Mouse (Mus musculus) CH12.LX (cell line): ENCODE measurements around the gene Itpr1. TPM values are rescaled to one million over a fixed set of nuclear protein-coding genes. Genes with fewer than 3 reads are reported as not detected.
A peak's percentile ranks its signal among the peaks of the same experiment; 100 is the strongest.

ENCODE experiments used
- DNase-seq: peaks from one replicate; pipeline ENCODE4 v3.0.0-alpha.2; 2013; ENCODE audit errors: extremely low read depth
- H3K27ac ChIP-seq: 2 replicates; pipeline ENCODE4 v1.5.1; 2012; ENCODE audit warnings: low read depth, mild to moderate bottlenecking, control low read depth, moderate library complexity; ENCODE audit not compliant: insufficient read depth
- H3K27me3 ChIP-seq: replicated peaks from 2 replicates; pipeline ENCODE3; 2012; ENCODE audit warnings: inconsistent platforms
- H3K36me3 ChIP-seq, 2 experiments: replicated peaks in 1 of 2; 2 replicates each; pipeline versions ENCODE3 to v1.6.1; 2012; ENCODE audit warnings: inconsistent platforms in 1 of 2, low read length in 1 of 2, mild to moderate bottlenecking in 1 of 2, mixed read lengths in 1 of 2, moderate library complexity in 1 of 2; ENCODE audit not compliant: control insufficient read depth in 1 of 2, insufficient read depth in 1 of 2
- H3K4me1 ChIP-seq, 2 experiments: 2 replicates each; pipeline ENCODE4 v1.6.1; 2012; ENCODE audit warnings: inconsistent platforms in 1 of 2, moderate library complexity in 1 of 2; ENCODE audit not compliant: insufficient read depth in 2 of 2, control insufficient read depth in 1 of 2
- H3K4me2 ChIP-seq: 2 replicates; pipeline ENCODE4 v1.6.1; 2012; ENCODE audit warnings: low read depth, mild to moderate bottlenecking, control low read depth; ENCODE audit not compliant: poor library complexity, insufficient read depth, severe bottlenecking
- H3K4me3 ChIP-seq, 3 experiments: fragments of 150-350 bp in 1 of 3; sonication (generic) in 1 of 3; replicated peaks in 1 of 3; 2 replicates each; pipeline versions ENCODE3 to v1.5.1; 2011 to 2012; ENCODE audit warnings: low read depth in 2 of 3, low read length in 2 of 3, mild to moderate bottlenecking in 2 of 3, moderate library complexity in 2 of 3, control low read depth in 1 of 3, improper control_type of control experiment in 1 of 3, inconsistent platforms in 1 of 3, mixed read lengths in 1 of 3; ENCODE audit not compliant: poor library complexity in 1 of 3
- H3K79me2 ChIP-seq: replicated peaks from 2 replicates; pipeline ENCODE4 v1.6.1; 2012; ENCODE audit warnings: mild to moderate bottlenecking, moderate library complexity; ENCODE audit not compliant: control insufficient read depth, poor library complexity, insufficient read depth, severe bottlenecking; ENCODE audit errors: extremely low read depth
- H3K9ac ChIP-seq: 2 replicates; pipeline ENCODE4 v1.6.1; 2012; ENCODE audit warnings: low read depth, mild to moderate bottlenecking, control low read depth, moderate library complexity; ENCODE audit not compliant: insufficient read depth
- H3K9me3 ChIP-seq: replicated peaks from 2 replicates; pipeline ENCODE3; 2012; ENCODE audit warnings: low read length, inconsistent platforms, mixed read lengths
- BHLHE40 ChIP-seq: IDR thresholded peaks from 2 replicates; pipeline ENCODE4 v1.6.1; 2011; ENCODE audit warnings: mild to moderate bottlenecking, low read depth, low read length, improper control_type of control experiment
- CTCF ChIP-seq, 2 experiments: IDR thresholded peaks in 1 of 2; conservative IDR thresholded peaks in 1 of 2; 2 replicates each; pipeline ENCODE4 v1.5.1; 2011 to 2012; ENCODE audit warnings: low read depth in 2 of 2, low read length in 2 of 2, improper control_type of control experiment in 1 of 2, inconsistent platforms in 1 of 2, mild to moderate bottlenecking in 1 of 2, moderate library complexity in 1 of 2
- ETS1 ChIP-seq: conservative IDR thresholded peaks from 2 replicates; pipeline ENCODE4 v1.6.1; 2012; ENCODE audit warnings: low read depth, mild to moderate bottlenecking, inconsistent platforms, low read length, improper control_type of control experiment, moderate library complexity
- HCFC1 ChIP-seq: IDR thresholded peaks from 2 replicates; pipeline ENCODE4 v1.6.1; 2012; ENCODE audit warnings: low read depth, mild to moderate bottlenecking, inconsistent platforms, low read length, improper control_type of control experiment
- IRF4 ChIP-seq: IDR thresholded peaks from 2 replicates; pipeline ENCODE4 v1.6.1; 2014; ENCODE audit warnings: low read depth, mild to moderate bottlenecking, inconsistent platforms, low read length, improper control_type of control experiment
- JUND ChIP-seq: conservative IDR thresholded peaks from 2 replicates; pipeline ENCODE4 v1.6.1; 2011; ENCODE audit warnings: low read depth, low read length, improper control_type of control experiment
- MAFK ChIP-seq: IDR thresholded peaks from 2 replicates; pipeline ENCODE4 v1.6.1; 2011; ENCODE audit warnings: low read length, improper control_type of control experiment; ENCODE audit not compliant: insufficient replicate concordance
- MEF2A ChIP-seq: IDR thresholded peaks from 2 replicates; pipeline ENCODE4 v1.6.1; 2014; ENCODE audit warnings: low read depth, mild to moderate bottlenecking, inconsistent platforms, low read length, improper control_type of control experiment, borderline replicate concordance
- NELFE ChIP-seq: IDR thresholded peaks from 2 replicates; pipeline ENCODE4 v1.6.1; 2011; ENCODE audit warnings: low read depth, low read length, improper control_type of control experiment
- NRF1 ChIP-seq: IDR thresholded peaks from 2 replicates; pipeline ENCODE4 v1.6.1; 2014; ENCODE audit warnings: low read depth, mild to moderate bottlenecking, inconsistent platforms, low read length, improper control_type of control experiment, moderate library complexity
- PAX5 ChIP-seq: IDR thresholded peaks from 2 replicates; pipeline ENCODE4 v1.6.1; 2012; ENCODE audit warnings: low read length, inconsistent platforms, mixed read lengths
- RAD21 ChIP-seq: IDR thresholded peaks from 2 replicates; pipeline ENCODE4 v1.6.1; 2011; ENCODE audit warnings: low read depth, mild to moderate bottlenecking, low read length, improper control_type of control experiment, moderate library complexity
- RCOR1 ChIP-seq: conservative IDR thresholded peaks from 2 replicates; pipeline ENCODE4 v1.6.1; 2012; ENCODE audit warnings: low read depth, mild to moderate bottlenecking, inconsistent platforms, low read length, improper control_type of control experiment
- SMC3 ChIP-seq: IDR thresholded peaks from 2 replicates; pipeline ENCODE4 v1.6.1; 2011; ENCODE audit warnings: low read depth, low read length, improper control_type of control experiment
- TBP ChIP-seq: conservative IDR thresholded peaks from 2 replicates; pipeline ENCODE4 v1.6.1; 2011; ENCODE audit warnings: low read depth, low read length, improper control_type of control experiment
- UBTF ChIP-seq: IDR thresholded peaks from 2 replicates; pipeline ENCODE4 v1.6.1; 2012; ENCODE audit warnings: low read depth, mild to moderate bottlenecking, inconsistent platforms, low read length, improper control_type of control experiment, moderate library complexity
- USF2 ChIP-seq: conservative IDR thresholded peaks from 2 replicates; pipeline ENCODE4 v1.6.1; 2011; ENCODE audit warnings: low read depth, low read length, improper control_type of control experiment
- ZKSCAN1 ChIP-seq: IDR thresholded peaks from 2 replicates; pipeline ENCODE4 v1.6.1; 2012; ENCODE audit warnings: low read depth, inconsistent platforms, low read length, improper control_type of control experiment, borderline replicate concordance
- dilution Hi-C: fragments of 300-500 bp; cut with MboI; formaldehyde crosslinking; loops from 2 replicates; pipeline ENCODE4 v1.14.3; 2020; ENCODE audit warnings: low sequenced_read_pairs; ENCODE audit not compliant: extremely low pct_unique_long_range_greater_than_20kb, extremely low pct_ligation_motif_present
- in situ Hi-C: fragments of 300-500 bp; cut with MboI; formaldehyde crosslinking; loops from 3 replicates; pipeline ENCODE4 v1.14.3; 2019; ENCODE audit warnings: low sequenced_read_pairs, low pct_ligation_motif_present, low pct_unique_long_range_greater_than_20kb, mixed read lengths
- polyA plus RNA-seq: library from polyadenylated mRNA; unstranded; fragments of >175 nt; gene quantifications from 2 replicates; pipeline ENCODE4 v1.2.1, GENCODE M21; 2012; ENCODE audit warnings: low read depth; ENCODE audit not compliant: insufficient read length
- total RNA-seq, 2 experiments: library from RNA; depleted of rRNA; stranded (reverse); fragments of 300-350 nt in 1 of 2; fragments of >200 nt in 1 of 2; gene quantifications; 2 replicates each; pipeline ENCODE4 v1.2.3; 2012 to 2014

The Itpr1 gene
- total and polyA plus RNA-seq, 3 experiments, result 42.8 to 73.1 (median 53.4) TPM

- Histone ChIP-seq H3K79me2 (no peaks in the 10 kb centered on the region), H3K27ac (no peak overlapping the region), H3K9ac (no peak overlapping the region), H3K4me3 (no peak overlapping the region), H3K4me2 (no peak overlapping the region), H3K27me3 (no peaks in the 10 kb centered on the region), H3K36me3 (peaks cover 21 to 88% of the 10 kb centered on the region in 2 experiments), H3K4me1 (peaks cover 10 to 42% of the 10 kb centered on the region in 2 experiments), H3K9me3 (no peaks in the 10 kb centered on the region)
- no peak for DNase-seq
- in situ Hi-C loops, result no loop called here
- dilution Hi-C loops, result no loop called here
- TF ChIP-seq RCOR1, result no peak
- no peak for TF ChIP-seq JUND
- TF ChIP-seq CTCF (conservative IDR thresholded peaks at IDR 0.05 in 1 of 2, IDR thresholded peaks at IDR 0.05 in 1 of 2; ENCODE audit: low read depth in 2 of 2, low read length in 2 of 2), result no peak
- TF ChIP-seq NRF1, result no peak
- TF ChIP-seq BHLHE40, result no peak
Measured at GRCm38 (mm10) chr6:108538406-108538805, 325.5 kb downstream of the Itpr1 start.

- no peak overlapping the region for H3K4me3 ChIP-seq
- peaks cover 14 to 48% of the 10 kb centered on the region in 2 experiments for H3K4me1 ChIP-seq
- H3K9ac ChIP-seq, result no peak overlapping the region
- no peak overlapping the region for H3K4me2 ChIP-seq
- H3K27me3 ChIP-seq, result no peaks in the 10 kb centered on the region
- dilution Hi-C loops, result no loop called here
- TF ChIP-seq PAX5 (no peak), USF2 (no peak), MEF2A (no peak), HCFC1 (no peak)
- peaks cover 24 to 82% of the 10 kb centered on the region in 2 experiments for H3K36me3 ChIP-seq
- H3K79me2 ChIP-seq, result no peaks in the 10 kb centered on the region
- no peak overlapping the region for H3K27ac ChIP-seq
- H3K9me3 ChIP-seq, result no peaks in the 10 kb centered on the region
- in situ Hi-C loops, result no loop called here
- DNase-seq, result no peak
Measured at GRCm38 (mm10) chr6:108540441-108540840, 327.5 kb downstream of the Itpr1 start.

GRCm38 (mm10) chr6:108544917-108545316, 332.0 kb downstream of the Itpr1 start:
- no peak overlapping the region for H3K4me2 ChIP-seq
- H3K27me3 ChIP-seq, result no peaks in the 10 kb centered on the region
- in situ Hi-C loops (no loop called here), dilution Hi-C loops (no loop called here)
- no peak overlapping the region for H3K4me3 ChIP-seq
- no peaks in the 10 kb centered on the region for H3K79me2 ChIP-seq
- peaks cover 15 to 55% of the 10 kb centered on the region in 2 experiments for H3K36me3 ChIP-seq
- H3K27ac ChIP-seq, result no peak overlapping the region
- H3K9ac ChIP-seq, result no peak overlapping the region
- H3K9me3 ChIP-seq, result no peaks in the 10 kb centered on the region
- DNase-seq, result no peak
- H3K4me1 ChIP-seq, result peaks cover 17 to 55% of the 10 kb centered on the region in 2 experiments
- TF ChIP-seq RCOR1, result no peak
- no peak for TF ChIP-seq NELFE
- 0 out of 2 replicates have a peak, but pooled peaks have one; percentile 24 for TF ChIP-seq IRF4
- TF ChIP-seq BHLHE40, result peak; percentile 84
- TF ChIP-seq MAFK, result no peak
- no peak for TF ChIP-seq TBP
- TF ChIP-seq ETS1, result peak; percentile 55
- no peak for TF ChIP-seq NRF1
- TF ChIP-seq RAD21, result no peak
- TF ChIP-seq UBTF, result no peak
- TF ChIP-seq SMC3, result no peak
- no peak for TF ChIP-seq USF2
- TF ChIP-seq ZKSCAN1, result no peak
